13 mouse cellular contexts compared by ENCODE assay signal in genomic region chr12:85619898-85620443, GRCm38 (mm10). TPM values are rescaled to one million over a fixed set of nuclear protein-coding genes. Genes with fewer than 3 reads are reported as not detected.
DNase-seq lines count a peak whose midpoint lies in the region; ATAC-seq lines count a peak whose summit lies in the region.
"Had no signal": no experiment of that assay in that cellular context is flagged by ENCODE, and none has a peak within 500 bp of the region (broad histone marks: within the 10 kb centered on the region; RNA-seq: fewer than 3 reads in every experiment).

No protein-coding gene starts in this region.

- 41% methylated on average over 11 of the region's 11 CpGs for WGBS in kidney, embryonic 15.5 days
- WGBS in hindbrain, embryonic 15.5 days = 22% methylated on average over 11 of the region's 11 CpGs
- WGBS in intestine, embryonic 15.5 days = 66% methylated on average over 11 of the region's 11 CpGs

- H3K9ac ChIP-seq in kidney, embryonic 15.5 days = no peak overlapping the region
- H3K9ac ChIP-seq in hindbrain, embryonic 15.5 days = no peak overlapping the region
- no peak overlapping the region for H3K9ac ChIP-seq in intestine, embryonic 15.5 days
- H3K9ac ChIP-seq: liver, embryonic 13.5 days had no signal

- no peak overlapping the region for H3K27ac ChIP-seq in kidney, embryonic 15.5 days
- peak overlapping the region; percentile 74 for H3K27ac ChIP-seq in hindbrain, embryonic 15.5 days (replicated peaks)
- H3K27ac ChIP-seq in intestine, embryonic 15.5 days = no peak overlapping the region
- H3K27ac ChIP-seq: liver, embryonic 13.5 days had no signal

- ATAC-seq in kidney, embryonic 15.5 days (replicated peaks; ENCODE audit: low FRiP score) = no peak
- ATAC-seq in hindbrain, embryonic 15.5 days (ENCODE audit: low FRiP score, low read depth) = peak; percentile 79
- ATAC-seq in intestine, embryonic 15.5 days = no peak
- ATAC-seq in frontal cortex, adult (ENCODE audit: low TSS enrichment) = no peak

- peaks cover 30% of the 10 kb centered on the region for H3K4me1 ChIP-seq in kidney, embryonic 15.5 days
- H3K4me1 ChIP-seq in hindbrain, embryonic 15.5 days (replicated peaks) = peaks cover 33% of the 10 kb centered on the region
- peaks cover 10% of the 10 kb centered on the region for H3K4me1 ChIP-seq in intestine, embryonic 15.5 days (replicated peaks)

- H3K4me2 ChIP-seq in kidney, embryonic 15.5 days = no peak overlapping the region
- H3K4me2 ChIP-seq in hindbrain, embryonic 15.5 days = no peak overlapping the region
- H3K4me2 ChIP-seq in intestine, embryonic 15.5 days (replicated peaks) = no peak overlapping the region
- H3K4me2 ChIP-seq: liver, embryonic 13.5 days had no signal

- H3K27me3 ChIP-seq in kidney, embryonic 15.5 days = no peaks in the 10 kb centered on the region
- no peaks in the 10 kb centered on the region for H3K27me3 ChIP-seq in hindbrain, embryonic 15.5 days
- H3K27me3 ChIP-seq in intestine, embryonic 15.5 days (replicated peaks) = no peaks in the 10 kb centered on the region
- H3K27me3 ChIP-seq: CH12.LX; liver, embryonic 13.5 days had no signal

- H3K36me3 ChIP-seq in kidney, embryonic 15.5 days = peaks cover 4% of the 10 kb centered on the region; the same call in 1 of the 2 replicates
- peaks cover 3% of the 10 kb centered on the region; the same call in 1 of the 2 replicates for H3K36me3 ChIP-seq in hindbrain, embryonic 15.5 days
- 0 out of 2 replicates have a peak, but pooled peaks cover 4% of the 10 kb centered on the region for H3K36me3 ChIP-seq in intestine, embryonic 15.5 days

- DNase-seq in kidney, adult 18-20 months = peak; percentile 68
- DNase-seq in brain, adult 2 months (ENCODE audit: low read depth, low spot score) = peak; percentile 71
- DNase-seq in neural tube, embryonic 10.5 days (ENCODE audit: extremely low spot score, low spot score) = peak; percentile 30
- no peak for DNase-seq in cerebellum, adult 9-11 months
- DNase-seq: adrenal gland, postnatal 25 days; layer of hippocampus, postnatal 36 days; liver, embryonic 13.5 days; thymus, postnatal 25 days had no signal

- no peak overlapping the region for H3K4me3 ChIP-seq in kidney, embryonic 15.5 days (replicated peaks)
- no peak overlapping the region for H3K4me3 ChIP-seq in hindbrain, embryonic 15.5 days
- no peak overlapping the region for H3K4me3 ChIP-seq in intestine, embryonic 15.5 days (replicated peaks)
- H3K4me3 ChIP-seq: liver, embryonic 13.5 days had no signal

- H3K9me3 ChIP-seq in kidney, embryonic 15.5 days (replicated peaks) = no peaks in the 10 kb centered on the region
- no peaks in the 10 kb centered on the region for H3K9me3 ChIP-seq in hindbrain, embryonic 15.5 days
- H3K9me3 ChIP-seq in intestine, embryonic 15.5 days = no peaks in the 10 kb centered on the region
- H3K9me3 ChIP-seq: liver, embryonic 13.5 days had no signal

RNA-seq across cellular contexts. Expression of gene Jdp2, which starts 21.1 kb away (rescaled TPM):
- 0.41 and 0.61 TPM in 2 replicates for polyA plus RNA-seq in kidney, embryonic 15.5 days (2015; fragmentation: Nextera tagmentation; extraction: Ambion mirVana)
- 0.54 and 0.64 TPM in 2 replicates for polyA plus RNA-seq in hindbrain, embryonic 15.5 days (2015; fragmentation: Nextera tagmentation; extraction: Ambion mirVana)
- polyA plus RNA-seq in intestine, embryonic 15.5 days (2015; fragmentation: Nextera tagmentation; extraction: Ambion mirVana) = 0.62 and 0.74 TPM in 2 replicates
